Mouse (Mus musculus): ENCODE data around the gene Dnah5.

DNA sequence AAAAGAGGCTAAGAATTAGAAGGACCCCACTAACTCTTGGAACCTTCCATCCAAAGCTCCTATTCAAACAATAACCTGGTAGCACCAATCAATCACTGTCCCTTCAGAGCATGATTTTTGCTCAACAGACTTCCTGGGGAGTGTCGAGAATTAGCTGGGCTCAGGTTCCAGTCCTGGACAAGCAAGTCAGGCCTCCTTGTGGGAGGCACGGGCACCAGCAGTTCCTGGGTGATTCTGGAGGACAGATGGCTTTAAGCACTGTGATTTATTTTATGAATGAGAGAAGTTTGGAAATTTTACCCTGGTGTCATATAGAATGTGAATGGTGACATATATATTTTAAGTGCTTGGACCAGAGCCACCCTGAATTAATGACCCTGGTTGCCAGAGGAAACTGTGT, 4.0 kb downstream of the Dnah5 start:
- no peak for TF ChIP-seq CTCF (IDR thresholded peaks at IDR 0.05; ENCODE audit: borderline replicate concordance, insufficient read depth, low read depth, low read length)
- no peak for TF ChIP-seq POLR2A (IDR thresholded peaks at IDR 0.05; ENCODE audit: borderline replicate concordance, insufficient read depth, low read length)

Measured in cerebellum, adult 2 months (tissue).